Mouse (Mus musculus): Measurements from ENCODE around the gene Hmcn1. TPM values are rescaled to one million over a fixed set of nuclear protein-coding genes. Genes with fewer than 3 reads are reported as not detected.

Hmcn1 gene
- polyA plus RNA-seq, 1 experiment, result 1.6 TPM

DNA sequence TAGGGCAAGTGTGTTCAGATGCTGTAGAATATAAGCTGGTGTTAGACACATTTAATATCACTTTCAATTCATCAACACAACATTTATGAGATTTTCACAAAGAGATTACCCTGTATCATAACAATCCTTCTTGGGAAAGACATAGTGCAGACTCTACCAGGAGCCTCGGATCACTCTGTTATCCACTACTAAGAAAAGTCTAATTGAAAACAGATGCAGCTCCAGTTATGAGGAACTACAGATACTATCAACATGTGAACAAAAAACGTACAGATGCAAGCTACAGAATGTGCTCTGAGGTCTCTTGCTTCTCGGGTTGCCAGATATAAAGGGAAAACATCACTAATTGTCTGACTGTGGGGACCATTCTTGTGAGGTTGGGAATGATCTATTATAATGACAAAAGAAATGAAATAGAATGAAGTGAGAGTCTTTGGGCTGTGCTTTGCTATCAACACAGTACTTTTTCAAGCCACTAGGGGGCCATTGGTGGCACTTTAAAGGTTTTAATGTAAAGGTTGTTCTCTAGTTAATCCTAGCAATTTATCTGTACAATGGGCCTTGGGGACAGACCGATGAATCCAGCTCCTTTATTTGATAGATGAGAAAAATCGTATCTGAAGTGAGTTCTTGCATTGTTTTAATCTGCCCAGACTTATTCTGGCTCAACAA, 168.8 kb downstream of the Hmcn1 start:
- no peak overlapping the region for H3K27ac ChIP-seq (ENCODE audit: insufficient read depth, low read length)
- H3K36me3 ChIP-seq (ENCODE audit: control insufficient read depth, insufficient read depth, low read length, poor library complexity, severe bottlenecking), result no peaks in the 10 kb centered on the region
- no peaks in the 10 kb centered on the region for H3K27me3 ChIP-seq (ENCODE audit: control insufficient read depth, insufficient read depth, low read length, poor library complexity, severe bottlenecking)
- H3K9me3 ChIP-seq (replicated peaks; ENCODE audit: control insufficient read depth, insufficient read depth, low read length, poor library complexity, severe bottlenecking), result no peaks in the 10 kb centered on the region
- TF ChIP-seq EP300 (IDR thresholded peaks at IDR 0.05; ENCODE audit: insufficient read depth, low read depth, low read length), result no peak
- no peak for TF ChIP-seq POLR2A (IDR thresholded peaks at IDR 0.05; ENCODE audit: insufficient read depth, low read length)
- TF ChIP-seq CTCF (IDR thresholded peaks at IDR 0.05; ENCODE audit: low read depth, low read length), result no peak
- no peak overlapping the region for H3K4me3 ChIP-seq (ENCODE audit: low read depth, low read length)
- H3K4me1 ChIP-seq (ENCODE audit: control insufficient read depth, insufficient read depth, low read length), result no peaks in the 10 kb centered on the region
- no peak overlapping the region for H3K9ac ChIP-seq (ENCODE audit: low read depth, poor library complexity, severe bottlenecking)

DNA sequence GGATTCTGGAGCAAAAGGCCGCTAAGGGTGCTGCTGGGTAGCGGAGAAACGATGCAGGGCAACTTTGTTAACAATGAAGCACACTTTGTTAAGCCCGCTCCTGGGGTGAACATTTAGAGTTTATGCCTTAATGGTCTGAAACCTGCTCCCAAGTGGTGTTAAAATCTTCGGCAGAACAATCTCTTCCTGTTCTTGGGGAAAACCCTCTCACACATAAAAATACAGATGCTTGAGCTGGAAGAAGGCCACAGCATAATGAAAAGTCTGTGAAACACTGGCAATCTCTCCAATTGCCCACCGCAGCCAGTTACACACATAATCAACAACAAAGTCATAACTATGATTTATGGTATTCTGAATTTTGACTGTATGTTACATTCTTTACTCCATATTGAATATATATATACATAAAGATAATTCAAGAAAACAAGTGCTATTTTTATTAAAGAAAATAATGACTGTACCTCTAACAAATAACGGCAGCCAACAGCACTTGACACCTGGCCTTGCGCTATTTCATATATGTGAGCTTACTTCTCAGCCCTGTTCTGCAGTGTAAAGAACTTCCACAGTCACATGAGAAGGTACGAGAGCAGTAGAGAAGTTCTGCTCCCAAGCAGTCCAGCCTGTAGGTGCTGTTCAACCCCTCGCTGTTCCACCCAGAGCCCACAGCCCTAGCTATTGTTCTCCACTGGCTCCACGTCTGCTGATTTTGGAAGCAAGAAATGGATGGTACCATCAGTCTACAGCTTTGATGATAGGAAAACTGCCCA, 177.0 kb downstream of the Hmcn1 start:
- H3K4me1 ChIP-seq (ENCODE audit: control insufficient read depth, insufficient read depth, low read length), result no peaks in the 10 kb centered on the region
- no peaks in the 10 kb centered on the region for H3K9me3 ChIP-seq (replicated peaks; ENCODE audit: control insufficient read depth, insufficient read depth, low read length, poor library complexity, severe bottlenecking)
- no peaks in the 10 kb centered on the region for H3K36me3 ChIP-seq (ENCODE audit: control insufficient read depth, insufficient read depth, low read length, poor library complexity, severe bottlenecking)
- no peak overlapping the region for H3K4me3 ChIP-seq (ENCODE audit: low read depth, low read length)
- no peak overlapping the region for H3K9ac ChIP-seq (ENCODE audit: low read depth, poor library complexity, severe bottlenecking)
- H3K27ac ChIP-seq (ENCODE audit: insufficient read depth, low read length), result no peak overlapping the region
- no peaks in the 10 kb centered on the region for H3K27me3 ChIP-seq (ENCODE audit: control insufficient read depth, insufficient read depth, low read length, poor library complexity, severe bottlenecking)
- TF ChIP-seq CTCF (IDR thresholded peaks at IDR 0.05; ENCODE audit: low read depth, low read length) (no peak), POLR2A (IDR thresholded peaks at IDR 0.05; ENCODE audit: insufficient read depth, low read length) (no peak), EP300 (IDR thresholded peaks at IDR 0.05; ENCODE audit: insufficient read depth, low read depth, low read length) (no peak)

DNA sequence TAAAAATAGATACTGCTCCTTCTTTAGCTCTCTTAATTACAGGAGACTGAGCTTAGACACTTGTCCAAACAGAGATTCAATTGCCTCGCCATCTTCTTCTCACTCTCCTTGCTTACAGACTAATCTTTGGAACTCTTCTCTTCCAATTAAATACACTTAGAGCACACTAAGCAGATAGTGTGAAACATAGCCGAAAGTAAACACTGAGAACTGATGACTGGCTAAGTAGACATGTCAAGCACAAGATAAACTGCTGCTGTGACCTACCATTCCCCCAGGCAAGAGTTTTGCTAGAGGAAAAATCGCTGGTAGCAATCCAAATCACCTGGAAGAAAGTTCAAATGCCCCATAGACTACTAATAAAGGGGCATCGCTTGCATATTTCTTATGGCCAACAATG, 178.3 kb downstream of the Hmcn1 start:
- no peaks in the 10 kb centered on the region for H3K36me3 ChIP-seq (ENCODE audit: control insufficient read depth, insufficient read depth, low read length, poor library complexity, severe bottlenecking)
- H3K4me3 ChIP-seq (ENCODE audit: low read depth, low read length), result no peak overlapping the region
- H3K9me3 ChIP-seq (replicated peaks; ENCODE audit: control insufficient read depth, insufficient read depth, low read length, poor library complexity, severe bottlenecking), result no peaks in the 10 kb centered on the region
- no peak for TF ChIP-seq POLR2A (IDR thresholded peaks at IDR 0.05; ENCODE audit: insufficient read depth, low read length)
- no peak for TF ChIP-seq CTCF (IDR thresholded peaks at IDR 0.05; ENCODE audit: low read depth, low read length)
- no peak for TF ChIP-seq EP300 (IDR thresholded peaks at IDR 0.05; ENCODE audit: insufficient read depth, low read depth, low read length)
- no peak overlapping the region for H3K27ac ChIP-seq (ENCODE audit: insufficient read depth, low read length)
- H3K4me1 ChIP-seq (ENCODE audit: control insufficient read depth, insufficient read depth, low read length), result no peaks in the 10 kb centered on the region
- no peak overlapping the region for H3K9ac ChIP-seq (ENCODE audit: low read depth, poor library complexity, severe bottlenecking)
- no peaks in the 10 kb centered on the region for H3K27me3 ChIP-seq (ENCODE audit: control insufficient read depth, insufficient read depth, low read length, poor library complexity, severe bottlenecking)

- H3K4me3 ChIP-seq (ENCODE audit: low read depth, low read length), result no peak overlapping the region
- H3K9ac ChIP-seq (ENCODE audit: low read depth, poor library complexity, severe bottlenecking), result no peak overlapping the region
- no peaks in the 10 kb centered on the region for H3K36me3 ChIP-seq (ENCODE audit: control insufficient read depth, insufficient read depth, low read length, poor library complexity, severe bottlenecking)
- H3K27me3 ChIP-seq (ENCODE audit: control insufficient read depth, insufficient read depth, low read length, poor library complexity, severe bottlenecking), result no peaks in the 10 kb centered on the region
- no peaks in the 10 kb centered on the region for H3K4me1 ChIP-seq (ENCODE audit: control insufficient read depth, insufficient read depth, low read length)
- no peak for TF ChIP-seq EP300 (IDR thresholded peaks at IDR 0.05; ENCODE audit: insufficient read depth, low read depth, low read length)
- TF ChIP-seq POLR2A (IDR thresholded peaks at IDR 0.05; ENCODE audit: insufficient read depth, low read length), result no peak
- no peak for TF ChIP-seq CTCF (IDR thresholded peaks at IDR 0.05; ENCODE audit: low read depth, low read length)
- H3K9me3 ChIP-seq (replicated peaks; ENCODE audit: control insufficient read depth, insufficient read depth, low read length, poor library complexity, severe bottlenecking), result no peaks in the 10 kb centered on the region
- no peak overlapping the region for H3K27ac ChIP-seq (ENCODE audit: insufficient read depth, low read length)
These were observed 179.9 kb downstream of the Hmcn1 start for GRCm38 (mm10) chr1:150813381-150813780.

DNA sequence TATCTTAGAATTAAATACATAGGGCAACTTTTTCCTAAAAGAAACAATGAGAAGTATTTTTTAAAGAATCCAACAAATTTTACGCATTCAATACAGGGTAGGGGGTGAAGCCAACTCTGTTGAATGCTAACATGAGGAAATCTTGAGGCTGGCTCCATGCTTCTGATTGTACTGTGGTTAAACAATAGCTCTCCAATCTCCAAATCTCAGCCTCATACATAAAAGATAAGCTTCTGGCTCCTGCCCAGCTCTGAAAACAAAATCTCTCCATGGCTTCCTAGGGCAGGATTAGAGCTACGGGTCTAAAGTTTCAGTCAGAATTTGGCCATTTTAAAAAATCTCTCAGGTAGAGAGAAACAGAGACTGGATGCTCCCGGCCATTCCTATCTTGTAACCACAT, 186.4 kb downstream of the Hmcn1 start:
- Histone ChIP-seq H3K9ac (ENCODE audit: low read depth, poor library complexity, severe bottlenecking) (no peak overlapping the region), H3K9me3 (replicated peaks; ENCODE audit: control insufficient read depth, insufficient read depth, low read length, poor library complexity, severe bottlenecking) (no peaks in the 10 kb centered on the region), H3K27ac (ENCODE audit: insufficient read depth, low read length) (no peak overlapping the region), H3K27me3 (ENCODE audit: control insufficient read depth, insufficient read depth, low read length, poor library complexity, severe bottlenecking) (no peaks in the 10 kb centered on the region), H3K36me3 (ENCODE audit: control insufficient read depth, insufficient read depth, low read length, poor library complexity, severe bottlenecking) (no peaks in the 10 kb centered on the region), H3K4me1 (ENCODE audit: control insufficient read depth, insufficient read depth, low read length) (no peaks in the 10 kb centered on the region), H3K4me3 (ENCODE audit: low read depth, low read length) (no peak overlapping the region)
- TF ChIP-seq EP300 (IDR thresholded peaks at IDR 0.05; ENCODE audit: insufficient read depth, low read depth, low read length) (no peak), POLR2A (IDR thresholded peaks at IDR 0.05; ENCODE audit: insufficient read depth, low read length) (no peak), CTCF (IDR thresholded peaks at IDR 0.05; ENCODE audit: low read depth, low read length) (no peak)

DNA sequence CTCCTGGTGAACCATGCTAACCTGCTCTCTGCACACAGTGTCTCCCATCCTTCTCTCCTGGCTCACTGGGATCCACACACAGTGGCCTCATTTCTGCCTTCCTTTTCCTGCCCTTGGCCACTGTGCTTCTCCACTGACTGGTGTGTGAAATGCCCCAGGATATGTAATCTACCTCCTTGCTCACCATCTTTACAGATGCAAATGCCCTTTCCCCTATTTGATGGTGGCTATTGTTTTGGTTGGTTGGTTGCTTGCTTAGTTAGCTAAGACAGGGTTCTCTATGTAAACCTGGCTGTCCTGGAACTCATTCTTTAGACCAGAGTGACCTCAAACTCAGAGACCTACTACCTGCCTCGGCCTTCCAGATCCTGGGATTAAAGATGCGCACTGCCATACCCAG, 187.8 kb downstream of the Hmcn1 start:
- Histone ChIP-seq H3K27ac (ENCODE audit: insufficient read depth, low read length) (no peak overlapping the region), H3K36me3 (ENCODE audit: control insufficient read depth, insufficient read depth, low read length, poor library complexity, severe bottlenecking) (no peaks in the 10 kb centered on the region), H3K9ac (ENCODE audit: low read depth, poor library complexity, severe bottlenecking) (no peak overlapping the region), H3K9me3 (replicated peaks; ENCODE audit: control insufficient read depth, insufficient read depth, low read length, poor library complexity, severe bottlenecking) (no peaks in the 10 kb centered on the region), H3K4me3 (ENCODE audit: low read depth, low read length) (no peak overlapping the region), H3K27me3 (ENCODE audit: control insufficient read depth, insufficient read depth, low read length, poor library complexity, severe bottlenecking) (no peaks in the 10 kb centered on the region), H3K4me1 (ENCODE audit: control insufficient read depth, insufficient read depth, low read length) (no peaks in the 10 kb centered on the region)
- TF ChIP-seq CTCF (IDR thresholded peaks at IDR 0.05; ENCODE audit: low read depth, low read length) (no peak), POLR2A (IDR thresholded peaks at IDR 0.05; ENCODE audit: insufficient read depth, low read length) (no peak), EP300 (IDR thresholded peaks at IDR 0.05; ENCODE audit: insufficient read depth, low read depth, low read length) (no peak)
